Comparison of ENCODE assay signal across 12 mouse cellular contexts in the genomic region with DNA sequence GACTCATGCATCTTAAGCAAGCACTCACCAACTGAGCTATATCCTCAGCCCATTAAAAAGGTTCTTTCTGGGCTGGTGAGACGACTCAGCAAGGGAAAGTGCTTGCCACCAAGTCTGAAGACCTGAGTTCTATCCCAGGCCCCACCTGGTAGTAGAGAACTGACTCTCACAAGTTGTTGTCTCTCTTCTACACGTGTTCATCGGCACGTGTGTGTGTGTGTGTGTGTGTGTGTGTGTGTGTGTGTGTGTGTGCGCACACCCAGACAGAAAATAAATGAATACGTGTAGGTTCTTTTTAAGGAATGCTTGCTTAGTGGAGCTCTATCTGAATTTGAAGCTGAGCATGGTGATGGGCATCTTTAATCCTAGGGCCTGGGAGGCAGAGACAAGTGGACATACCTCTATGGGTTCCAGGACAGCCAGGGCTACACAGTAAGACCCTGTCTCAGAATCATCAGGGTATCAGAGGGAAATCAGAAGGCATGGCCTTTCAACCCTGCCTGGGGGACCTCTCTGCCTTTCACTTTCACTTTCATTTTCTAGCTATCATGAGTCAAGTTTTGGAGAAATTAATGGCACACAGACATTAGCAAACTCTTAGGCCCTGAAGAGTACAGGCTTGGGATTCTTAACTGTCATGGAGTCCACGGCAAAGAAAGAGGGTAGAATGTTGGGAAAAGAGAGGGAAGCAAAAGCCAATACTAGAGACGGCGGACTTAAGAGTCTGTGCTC. TPM values are rescaled to one million over a fixed set of nuclear protein-coding genes. Genes with fewer than 3 reads are reported as not detected.
DNase-seq lines count a peak whose midpoint lies in the region; ATAC-seq and TF ChIP-seq lines count a peak whose summit lies in the region.
"Had no signal": no experiment of that assay in that cellular context is flagged by ENCODE, and none has a peak within 500 bp of the region (broad histone marks: within the 10 kb centered on the region; RNA-seq: fewer than 3 reads in every experiment).

No protein-coding gene starts in this region.

- ATAC-seq in forebrain, embryonic 13.5 days, result no peak
- ATAC-seq in lung, embryonic 14.5 days (ENCODE audit: insufficient read depth), result no peak
- ATAC-seq in neural tube, embryonic 14.5 days (ENCODE audit: low read depth), result no peak

- H3K4me2 ChIP-seq in forebrain, embryonic 13.5 days, result no peak overlapping the region
- peak overlapping the region; percentile 84 for H3K4me2 ChIP-seq in lung, embryonic 14.5 days
- H3K4me2 ChIP-seq in neural tube, embryonic 14.5 days (ENCODE audit: low read depth, low read length), result peak overlapping the region; percentile 1; the same call in 1 of the 2 replicates

- 92% methylated on average over 9 of the region's 9 CpGs for WGBS in forebrain, embryonic 10.5 days
- WGBS in forebrain, embryonic 13.5 days, result 93% methylated on average over 9 of the region's 9 CpGs
- WGBS in lung, embryonic 14.5 days, result 84% methylated on average over 9 of the region's 9 CpGs
- WGBS in neural tube, embryonic 14.5 days, result 95% methylated on average over 9 of the region's 9 CpGs

- H3K27me3 ChIP-seq in forebrain, embryonic 10.5 days (ENCODE audit: poor library complexity, severe bottlenecking), result no peaks in the 10 kb centered on the region
- H3K27me3 ChIP-seq in forebrain, embryonic 13.5 days, result no peaks in the 10 kb centered on the region
- no peaks in the 10 kb centered on the region for H3K27me3 ChIP-seq in lung, embryonic 14.5 days (ENCODE audit: insufficient read depth, low read length)
- no peaks in the 10 kb centered on the region for H3K27me3 ChIP-seq in neural tube, embryonic 14.5 days (ENCODE audit: control insufficient read depth, insufficient read depth, low read length)

- no peak for TF ChIP-seq CTCF in lung, embryonic 14.5 days (IDR thresholded peaks at IDR 0.05; ENCODE audit: low read depth)

- H3K27ac ChIP-seq in forebrain, embryonic 10.5 days, result no peak overlapping the region
- H3K27ac ChIP-seq in forebrain, embryonic 13.5 days, result no peak overlapping the region
- no peak overlapping the region for H3K27ac ChIP-seq in lung, embryonic 14.5 days (ENCODE audit: low read depth)
- peak overlapping the region; percentile 57 for H3K27ac ChIP-seq in brown adipose tissue, adult 24 weeks (replicated peaks; ENCODE audit: low read depth, low read length)
- no peak overlapping the region for H3K27ac ChIP-seq in neural tube, embryonic 14.5 days (ENCODE audit: low read depth, low read length)

- no peaks in the 10 kb centered on the region for H3K9me3 ChIP-seq in forebrain, embryonic 10.5 days
- H3K9me3 ChIP-seq in forebrain, embryonic 13.5 days (replicated peaks), result no peaks in the 10 kb centered on the region
- no peaks in the 10 kb centered on the region for H3K9me3 ChIP-seq in lung, embryonic 14.5 days (ENCODE audit: low read depth, low read length)
- H3K9me3 ChIP-seq in neural tube, embryonic 14.5 days (ENCODE audit: control insufficient read depth, low read length), result no peaks in the 10 kb centered on the region

- H3K4me3 ChIP-seq in forebrain, embryonic 10.5 days, result peak overlapping the region; percentile 78; the same call in 1 of the 2 replicates
- no peak overlapping the region for H3K4me3 ChIP-seq in forebrain, embryonic 13.5 days
- H3K4me3 ChIP-seq in lung, embryonic 14.5 days (ENCODE audit: low read depth, low read length), result peak overlapping the region; percentile 90
- H3K4me3 ChIP-seq in brown adipose tissue, adult 24 weeks (ENCODE audit: insufficient read depth, low read depth, low read length), result peak overlapping the region; percentile 82
- no peak overlapping the region for H3K4me3 ChIP-seq in neural tube, embryonic 14.5 days (ENCODE audit: low read depth, low read length)

- H3K9ac ChIP-seq in forebrain, embryonic 13.5 days, result no peak overlapping the region
- no peak overlapping the region; the same call in 1 of the 2 replicates for H3K9ac ChIP-seq in lung, embryonic 14.5 days
- H3K9ac ChIP-seq in neural tube, embryonic 14.5 days (replicated peaks; ENCODE audit: low read depth, low read length), result no peak overlapping the region

- H3K4me1 ChIP-seq in forebrain, embryonic 10.5 days, result peaks cover 28% of the 10 kb centered on the region
- H3K4me1 ChIP-seq in forebrain, embryonic 13.5 days, result peaks cover 28% of the 10 kb centered on the region
- peaks cover 6% of the 10 kb centered on the region for H3K4me1 ChIP-seq in lung, embryonic 14.5 days (ENCODE audit: insufficient read depth)
- peaks cover 28% of the 10 kb centered on the region for H3K4me1 ChIP-seq in brown adipose tissue, adult 24 weeks (ENCODE audit: control insufficient read depth, insufficient read depth, insufficient read length, low read length)
- peaks cover 17% of the 10 kb centered on the region for H3K4me1 ChIP-seq in neural tube, embryonic 14.5 days (ENCODE audit: control insufficient read depth, insufficient read depth, low read length)

- DNase-seq in forebrain, embryonic 10.5 days (ENCODE audit: extremely low spot score, low spot score), result no peak
- DNase-seq in lung, embryonic 14.5 days, result no peak
- no peak for DNase-seq in lung, postnatal 10 days
- no peak for DNase-seq in gastrocnemius, adult 8-10 months (ENCODE audit: low spot score in 2 of 2)
- DNase-seq in retina, postnatal 1 day, result no peak

- peaks cover 29% of the 10 kb centered on the region for H3K36me3 ChIP-seq in forebrain, embryonic 10.5 days (replicated peaks)
- peaks cover 20% of the 10 kb centered on the region; the same call in 1 of the 2 replicates for H3K36me3 ChIP-seq in forebrain, embryonic 13.5 days (ENCODE audit: poor library complexity, severe bottlenecking)
- H3K36me3 ChIP-seq in lung, embryonic 14.5 days (ENCODE audit: insufficient read depth), result 0 out of 2 replicates have a peak, but pooled peaks cover 11% of the 10 kb centered on the region
- no peaks in the 10 kb centered on the region for H3K36me3 ChIP-seq in neural tube, embryonic 14.5 days (ENCODE audit: control insufficient read depth, insufficient read depth, low read length)

RNA-seq across cellular contexts. Expression of gene Rab5c, which starts 2.7 kb away (rescaled TPM):
- 13.2 and 14.9 TPM in 2 replicates for polyA plus RNA-seq in forebrain, embryonic 10.5 days (2016; fragmentation: Nextera tagmentation; extraction: Ambion mirVana)
- polyA plus RNA-seq in forebrain, embryonic 13.5 days (2015; fragmentation: Nextera tagmentation; extraction: Ambion mirVana), result 22.7 and 23.1 TPM in 2 replicates
- polyA plus RNA-seq in lung, embryonic 14.5 days (2014; fragmentation: Nextera tagmentation; extraction: Ambion mirVana), result 49.9 and 51.3 TPM in 2 replicates
- 148 and 163 TPM in 2 replicates for polyA plus RNA-seq in brown adipose tissue, adult 24 weeks (2012; ENCODE audit: insufficient read depth, insufficient read length, missing spikeins)
- 59.7 and 82.7 TPM in 2 replicates for polyA plus RNA-seq in neural tube, embryonic 14.5 days (2014; fragmentation: Nextera tagmentation; extraction: Ambion mirVana)
- total RNA-seq in gastrocnemius, adult 8-10 months (2022), result 10 to 100 TPM; 41.4 to 50.9 (median 42.2) TPM

RNA-seq across cellular contexts. Expression of gene Hspb9, which starts 21.6 kb away (rescaled TPM):
- polyA plus RNA-seq in forebrain, embryonic 10.5 days (2016; fragmentation: Nextera tagmentation; extraction: Ambion mirVana), result 0.24 and 0.30 TPM in 2 replicates
- polyA plus RNA-seq in forebrain, embryonic 13.5 days (2015; fragmentation: Nextera tagmentation; extraction: Ambion mirVana), result not detected in 2 replicates
- 0.46 and 0.97 TPM in 2 replicates for polyA plus RNA-seq in lung, embryonic 14.5 days (2014; fragmentation: Nextera tagmentation; extraction: Ambion mirVana)
- not detected in 2 replicates for polyA plus RNA-seq in brown adipose tissue, adult 24 weeks (2012; ENCODE audit: insufficient read depth, insufficient read length, missing spikeins)
- polyA plus RNA-seq in neural tube, embryonic 14.5 days (2014; fragmentation: Nextera tagmentation; extraction: Ambion mirVana), result not detected in 2 replicates
- not detected for total RNA-seq in gastrocnemius, adult 8-10 months (2022)
- total RNA-seq: left cerebral cortex, postnatal 14 days; neutrophil, adult 5-6 weeks had no signal
- polyA plus RNA-seq: embryonic facial prominence, embryonic 11.5 days had no signal

RNA-seq across cellular contexts. Expression of gene Kat2a, which starts 23.0 kb away (rescaled TPM):
- 76.3 and 78.5 TPM in 2 replicates for polyA plus RNA-seq in forebrain, embryonic 10.5 days (2016; fragmentation: Nextera tagmentation; extraction: Ambion mirVana)
- 41.6 and 48.7 TPM in 2 replicates for polyA plus RNA-seq in forebrain, embryonic 13.5 days (2015; fragmentation: Nextera tagmentation; extraction: Ambion mirVana)
- polyA plus RNA-seq in lung, embryonic 14.5 days (2014; fragmentation: Nextera tagmentation; extraction: Ambion mirVana), result 68.9 and 73.6 TPM in 2 replicates
- 6.9 and 8.4 TPM in 2 replicates for polyA plus RNA-seq in brown adipose tissue, adult 24 weeks (2012; ENCODE audit: insufficient read depth, insufficient read length, missing spikeins)
- polyA plus RNA-seq in neural tube, embryonic 14.5 days (2014; fragmentation: Nextera tagmentation; extraction: Ambion mirVana), result 55.3 and 57.0 TPM in 2 replicates
- total RNA-seq in gastrocnemius, adult 8-10 months (2022), result 10 to 100 TPM in 2 of 4 experiments, 1 to 10 TPM in 2; 9.0 to 11.1 (median 10.1) TPM

RNA-seq across cellular contexts. Expression of gene Kcnh4, which starts 24.4 kb away (rescaled TPM):
- polyA plus RNA-seq in forebrain, embryonic 10.5 days (2016; fragmentation: Nextera tagmentation; extraction: Ambion mirVana), result 0.62 and 0.78 TPM in 2 replicates
- 3.4 and 4.6 TPM in 2 replicates for polyA plus RNA-seq in forebrain, embryonic 13.5 days (2015; fragmentation: Nextera tagmentation; extraction: Ambion mirVana)
- polyA plus RNA-seq in lung, embryonic 14.5 days (2014; fragmentation: Nextera tagmentation; extraction: Ambion mirVana), result not detected in 2 replicates
- not detected in 2 replicates for polyA plus RNA-seq in brown adipose tissue, adult 24 weeks (2012; ENCODE audit: insufficient read depth, insufficient read length, missing spikeins)
- 6.4 and 10.1 TPM in 2 replicates for polyA plus RNA-seq in neural tube, embryonic 14.5 days (2014; fragmentation: Nextera tagmentation; extraction: Ambion mirVana)
- not detected for total RNA-seq in gastrocnemius, adult 8-10 months (2022)

RNA-seq across cellular contexts. Expression of gene Hcrt, which starts 27.4 kb away (rescaled TPM):
- not detected in 2 replicates for polyA plus RNA-seq in forebrain, embryonic 10.5 days (2016; fragmentation: Nextera tagmentation; extraction: Ambion mirVana)
- polyA plus RNA-seq in forebrain, embryonic 13.5 days (2015; fragmentation: Nextera tagmentation; extraction: Ambion mirVana), result not detected in 2 replicates
- not detected in 2 replicates for polyA plus RNA-seq in lung, embryonic 14.5 days (2014; fragmentation: Nextera tagmentation; extraction: Ambion mirVana)
- polyA plus RNA-seq in brown adipose tissue, adult 24 weeks (2012; ENCODE audit: insufficient read depth, insufficient read length, missing spikeins), result not detected in 2 replicates
- 0.51 TPM in 1 of 2 replicates, not detected in the other for polyA plus RNA-seq in neural tube, embryonic 14.5 days (2014; fragmentation: Nextera tagmentation; extraction: Ambion mirVana)
- not detected for total RNA-seq in gastrocnemius, adult 8-10 months (2022)
- total RNA-seq: left cerebral cortex, postnatal 14 days; neutrophil, adult 5-6 weeks had no signal
- polyA plus RNA-seq: embryonic facial prominence, embryonic 11.5 days; intestine, embryonic 14.5 days had no signal

Comparison
In these comparisons a context has a peak if more than half of its experiments do, and no peak if none do; other contexts are left out.
1. H3K4me3 ChIP-seq: peak in forebrain, embryonic 10.5 days (single experiment), lung, embryonic 14.5 days (single experiment) and brown adipose tissue, adult 24 weeks (single experiment); none in forebrain, embryonic 13.5 days (single experiment) and neural tube, embryonic 14.5 days (single experiment).